Comparison of ENCODE assay signal across 17 mouse cellular contexts in genomic region chr1:192324223-192324622, GRCm38 (mm10).
DNase-seq lines count a peak whose midpoint lies in the region; ATAC-seq and TF ChIP-seq lines count a peak whose summit lies in the region.
"Had no signal": no experiment of that assay in that cellular context is flagged by ENCODE, and none has a peak within 500 bp of the region (broad histone marks: within the 10 kb centered on the region; RNA-seq: fewer than 3 reads in every experiment).

No protein-coding gene starts in this region.

- no peak overlapping the region for H3K27ac ChIP-seq in forebrain, postnatal 0 days (ENCODE audit: low read depth, low read length)
- H3K27ac ChIP-seq in forebrain, embryonic 11.5 days (ENCODE audit: low read depth, low read length): no peak overlapping the region
- H3K27ac ChIP-seq in layer of hippocampus, adult 2 months: no peak overlapping the region
- no peak overlapping the region for H3K27ac ChIP-seq in CH12.LX (ENCODE audit: insufficient read depth, low read depth)
- H3K27ac ChIP-seq: forebrain, embryonic 12.5 days; heart, embryonic 13.5 days; limb, embryonic 15.5 days had no signal

- H3K4me1 ChIP-seq in forebrain, postnatal 0 days (ENCODE audit: insufficient read depth): no peaks in the 10 kb centered on the region
- H3K4me1 ChIP-seq in forebrain, embryonic 11.5 days (replicated peaks; ENCODE audit: control insufficient read depth, insufficient read depth, low read length): no peaks in the 10 kb centered on the region
- H3K4me1 ChIP-seq in CH12.LX (ENCODE audit: control insufficient read depth in 1 of 2, insufficient read depth in 2 of 2): no peaks in the 10 kb centered on the region
- H3K4me1 ChIP-seq: forebrain, embryonic 12.5 days; limb, embryonic 15.5 days; megakaryocyte, embryonic 14.5 days had no signal

- peak; percentile 36 for TF ChIP-seq CTCF in forebrain, postnatal 0 days (IDR thresholded peaks at IDR 0.05; ENCODE audit: low read depth)
- TF ChIP-seq CTCF in layer of hippocampus, adult 2 months (conservative IDR thresholded peaks at IDR 0.05): peak; percentile 67
- peak; percentile 15 to 53; a peak in 2 of 4 replicates for TF ChIP-seq CTCF in CH12.LX (conservative IDR thresholded peaks at IDR 0.05 in 1 of 2, IDR thresholded peaks at IDR 0.05 in 1 of 2; ENCODE audit: low read depth in 2 of 2, low read length in 2 of 2)
- peak; percentile 36; the same call in 1 of the 2 replicates for TF ChIP-seq CTCF in brain, embryonic 14.5 days (IDR thresholded peaks at IDR 0.05; ENCODE audit: borderline replicate concordance, extremely low read depth, insufficient read depth, insufficient read length)

- H3K27me3 ChIP-seq in forebrain, postnatal 0 days (ENCODE audit: insufficient read depth, low read length): no peaks in the 10 kb centered on the region
- no peaks in the 10 kb centered on the region for H3K27me3 ChIP-seq in forebrain, embryonic 11.5 days (ENCODE audit: control insufficient read depth, insufficient read depth, low read length)
- peaks cover 57% of the 10 kb centered on the region for H3K27me3 ChIP-seq in CH12.LX (replicated peaks)
- H3K27me3 ChIP-seq: forebrain, embryonic 12.5 days; heart, embryonic 13.5 days; limb, embryonic 15.5 days; megakaryocyte, embryonic 14.5 days had no signal

- no peak for TF ChIP-seq POLR2A in CH12.LX (IDR thresholded peaks at IDR 0.05; ENCODE audit: low read depth, low read length)
- no peak for TF ChIP-seq POLR2A in brain, embryonic 14.5 days (IDR thresholded peaks at IDR 0.05; ENCODE audit: borderline replicate concordance, extremely low read depth, insufficient read depth, insufficient read length, poor library complexity, severe bottlenecking)

- WGBS in forebrain, postnatal 0 days: 68% methylated on average over 3 of the region's 3 CpGs
- 67% methylated on average over 3 of the region's 3 CpGs for WGBS in forebrain, embryonic 11.5 days

- H3K9ac ChIP-seq in forebrain, postnatal 0 days: no peak overlapping the region
- H3K9ac ChIP-seq in forebrain, embryonic 11.5 days (ENCODE audit: low read length): no peak overlapping the region
- no peak overlapping the region for H3K9ac ChIP-seq in CH12.LX (ENCODE audit: insufficient read depth, low read depth)
- H3K9ac ChIP-seq: forebrain, embryonic 12.5 days; heart, embryonic 13.5 days; limb, embryonic 15.5 days had no signal

- ATAC-seq in forebrain, postnatal 0 days: no peak
- ATAC-seq in forebrain, embryonic 11.5 days (replicated peaks; ENCODE audit: low FRiP score): no peak
- ATAC-seq: inflammation-experienced regulatory T-cells, adult 6 months; midbrain, embryonic 16.5 days had no signal

- no peak overlapping the region for H3K4me2 ChIP-seq in forebrain, postnatal 0 days (ENCODE audit: low read depth)
- H3K4me2 ChIP-seq in forebrain, embryonic 11.5 days (ENCODE audit: low read depth, low read length, severe bottlenecking): no peak overlapping the region
- no peak overlapping the region for H3K4me2 ChIP-seq in CH12.LX (ENCODE audit: insufficient read depth, low read depth, poor library complexity, severe bottlenecking)
- H3K4me2 ChIP-seq: forebrain, embryonic 12.5 days; heart, embryonic 13.5 days; limb, embryonic 15.5 days had no signal

- dilution Hi-C loops in CH12.LX (cut with MboI; ENCODE audit: extremely low pct_ligation_motif_present, extremely low pct_unique_long_range_greater_than_20kb, low sequenced_read_pairs): no loop called here

- DNase-seq in forebrain, postnatal 0 days: no peak
- DNase-seq in forebrain, embryonic 11.5 days (ENCODE audit: low spot score): no peak
- DNase-seq in layer of hippocampus, adult 2 months (ENCODE audit: low spot score in 2 of 2): no peak
- DNase-seq in layer of hippocampus, adult 11-12 months (ENCODE audit: low spot score): no peak
- no peak for DNase-seq in CH12.LX (ENCODE audit: extremely low read depth)
- DNase-seq in brain, embryonic 14.5 days (ENCODE audit: low read depth): peak; percentile 18
- no peak for DNase-seq in urinary bladder, postnatal 36 days (ENCODE audit: low spot score in 2 of 2)
- DNase-seq in adrenal gland, postnatal 25 days: no peak
- DNase-seq: heart, postnatal 36 days; kidney, postnatal 10 days; thymus, adult 18-20 months had no signal

- no peaks in the 10 kb centered on the region for H3K9me3 ChIP-seq in forebrain, postnatal 0 days (ENCODE audit: low read length)
- H3K9me3 ChIP-seq in forebrain, embryonic 11.5 days (ENCODE audit: control insufficient read depth, low read length): no peaks in the 10 kb centered on the region
- no peaks in the 10 kb centered on the region for H3K9me3 ChIP-seq in CH12.LX (replicated peaks; ENCODE audit: low read length)
- H3K9me3 ChIP-seq: forebrain, embryonic 12.5 days; heart, embryonic 13.5 days; limb, embryonic 15.5 days had no signal

- TF ChIP-seq RAD21 in CH12.LX (IDR thresholded peaks at IDR 0.05; ENCODE audit: low read depth, low read length): no peak; the same call in 1 of the 2 replicates

- in situ Hi-C loops in CH12.LX (cut with MboI; ENCODE audit: low pct_ligation_motif_present, low pct_unique_long_range_greater_than_20kb, low sequenced_read_pairs): no loop called here

- H3K79me2 ChIP-seq in CH12.LX (replicated peaks; ENCODE audit: control insufficient read depth, extremely low read depth, insufficient read depth, poor library complexity, severe bottlenecking): no peaks in the 10 kb centered on the region

- H3K4me3 ChIP-seq in forebrain, postnatal 0 days (ENCODE audit: low read depth, low read length): no peak overlapping the region
- no peak overlapping the region for H3K4me3 ChIP-seq in forebrain, embryonic 11.5 days (ENCODE audit: low read depth, low read length)
- no peak overlapping the region for H3K4me3 ChIP-seq in layer of hippocampus, adult 2 months
- H3K4me3 ChIP-seq in CH12.LX (replicated peaks in 1 of 3; ENCODE audit: low read depth in 2 of 3, low read length in 2 of 3, poor library complexity in 1 of 3): no peak overlapping the region
- H3K4me3 ChIP-seq: forebrain, embryonic 12.5 days; heart, embryonic 13.5 days; limb, embryonic 15.5 days; megakaryocyte, embryonic 14.5 days had no signal

- H3K36me3 ChIP-seq in forebrain, postnatal 0 days (ENCODE audit: insufficient read depth): no peaks in the 10 kb centered on the region
- H3K36me3 ChIP-seq in forebrain, embryonic 11.5 days (ENCODE audit: control insufficient read depth, insufficient read depth, low read length): no peaks in the 10 kb centered on the region
- H3K36me3 ChIP-seq in CH12.LX (replicated peaks in 1 of 2; ENCODE audit: control insufficient read depth in 1 of 2, insufficient read depth in 1 of 2, low read length in 1 of 2): no peaks in the 10 kb centered on the region
- H3K36me3 ChIP-seq: forebrain, embryonic 12.5 days; heart, embryonic 13.5 days; limb, embryonic 15.5 days had no signal

- TF ChIP-seq EP300 in CH12.LX (IDR thresholded peaks at IDR 0.05; ENCODE audit: low read length): no peak

TF ChIP-seq in CH12.LX, 34 proteins besides CTCF, POLR2A, EP300 and RAD21:
- TF ChIP-seq MAZ (IDR thresholded peaks at IDR 0.05; ENCODE audit: low read depth, low read length) (no peak), SMC3 (IDR thresholded peaks at IDR 0.05; ENCODE audit: low read depth, low read length) (peak; percentile 20; the same call in 1 of the 2 replicates)
